Mouse (Mus musculus): ENCODE data around the gene Mepce. TPM values are rescaled to one million over a fixed set of nuclear protein-coding genes. Genes with fewer than 3 reads are reported as not detected.

Mepce gene
- total and polyA plus RNA-seq, 2 experiments from 2014 or later = 18.3 to 47.7 TPM

DNA sequence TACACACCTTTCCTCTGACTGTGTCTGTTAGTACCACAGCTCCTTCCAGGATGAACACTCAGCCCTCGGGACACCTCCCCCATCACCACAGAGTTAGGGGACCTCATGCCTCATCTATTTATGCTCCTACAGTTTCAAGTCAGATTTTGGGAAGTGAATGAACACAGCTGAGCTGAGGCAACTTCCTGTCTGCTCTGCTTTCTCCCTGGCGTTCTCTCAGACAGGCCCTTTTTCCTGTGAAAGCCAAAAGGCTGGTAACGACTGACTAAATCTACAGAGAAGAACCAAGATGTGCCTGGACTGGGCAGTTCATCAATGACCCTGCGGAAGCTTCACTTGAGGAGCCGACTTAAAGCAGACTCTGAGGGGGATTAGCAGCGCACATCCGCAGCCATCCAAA, 42.8 kb upstream of the Mepce start:
- Histone ChIP-seq H3K9ac (no peak overlapping the region), H3K27ac (ENCODE audit: low read depth, low read length) (no peak overlapping the region), H3K4me1 (ENCODE audit: insufficient read depth) (no peaks in the 10 kb centered on the region), H3K27me3 (ENCODE audit: insufficient read depth, low read length) (no peaks in the 10 kb centered on the region), H3K4me3 (ENCODE audit: low read depth, low read length) (no peak overlapping the region), H3K4me2 (ENCODE audit: low read depth) (no peak overlapping the region), H3K36me3 (ENCODE audit: insufficient read depth) (no peaks in the 10 kb centered on the region), H3K9me3 (ENCODE audit: low read length) (no peaks in the 10 kb centered on the region)
- ATAC-seq (no peak), DNase-seq (no peak)
- no peak for TF ChIP-seq CTCF (IDR thresholded peaks at IDR 0.05; ENCODE audit: low read depth)
- 73% methylated on average over 7 of the region's 7 CpGs for WGBS

DNA sequence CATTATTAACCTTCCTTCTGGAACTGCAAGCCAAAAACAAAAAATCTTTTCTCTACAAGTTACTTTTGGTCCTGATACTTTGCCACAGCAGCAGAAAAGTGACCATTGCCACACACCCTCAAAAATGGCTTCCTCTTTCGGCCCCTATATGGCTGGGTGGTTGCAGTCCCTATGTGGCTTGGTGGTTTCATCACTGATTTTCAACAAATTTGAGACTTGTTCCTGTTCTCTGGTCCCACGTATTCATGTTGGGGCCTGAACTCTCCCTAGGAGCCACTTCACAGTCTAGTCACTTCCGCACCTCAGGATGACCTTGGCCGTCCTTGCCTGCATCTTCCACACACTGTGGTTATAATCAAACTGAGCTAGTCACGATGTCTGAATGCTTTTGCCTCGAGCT, 41.2 kb upstream of the Mepce start:
- TF ChIP-seq CTCF (IDR thresholded peaks at IDR 0.05; ENCODE audit: low read depth) = no peak
- ATAC-seq (no peak), DNase-seq (no peak)
- 82% methylated on average over 6 of the region's 6 CpGs for WGBS
- no peaks in the 10 kb centered on the region for H3K4me1 ChIP-seq (ENCODE audit: insufficient read depth)
- H3K4me2 ChIP-seq (ENCODE audit: low read depth) = no peak overlapping the region
- H3K27me3 ChIP-seq (ENCODE audit: insufficient read depth, low read length) = no peaks in the 10 kb centered on the region
- no peaks in the 10 kb centered on the region for H3K9me3 ChIP-seq (ENCODE audit: low read length)
- H3K9ac ChIP-seq = no peak overlapping the region
- H3K27ac ChIP-seq (ENCODE audit: low read depth, low read length) = no peak overlapping the region
- no peak overlapping the region for H3K4me3 ChIP-seq (ENCODE audit: low read depth, low read length)
- no peaks in the 10 kb centered on the region for H3K36me3 ChIP-seq (ENCODE audit: insufficient read depth)

DNA sequence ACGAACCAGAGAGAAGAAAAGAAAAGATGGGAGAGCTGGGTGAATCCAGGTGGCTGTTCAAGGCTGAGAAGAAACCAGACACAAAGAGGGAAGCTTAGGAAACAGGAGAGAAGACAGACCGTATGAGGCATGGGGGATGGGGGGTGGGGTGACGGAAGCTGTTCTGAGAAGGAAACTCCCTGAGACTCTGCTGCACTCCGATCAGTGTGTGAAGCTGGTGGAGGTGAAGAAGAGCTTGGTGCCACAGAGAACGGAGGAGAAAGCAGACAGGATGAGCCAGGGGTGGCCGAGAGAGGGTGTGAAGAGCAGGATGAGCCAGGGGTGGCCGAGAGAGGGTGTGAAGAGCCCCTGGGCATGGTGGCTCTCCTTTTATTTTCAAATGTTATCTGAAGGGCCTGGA, 39.0 kb upstream of the Mepce start:
- TF ChIP-seq CTCF (IDR thresholded peaks at IDR 0.05; ENCODE audit: low read depth) = no peak
- WGBS = 64% methylated on average over 7 of the region's 7 CpGs
- Histone ChIP-seq H3K4me2 (ENCODE audit: low read depth) (no peak overlapping the region), H3K36me3 (ENCODE audit: insufficient read depth) (no peaks in the 10 kb centered on the region), H3K4me1 (ENCODE audit: insufficient read depth) (no peaks in the 10 kb centered on the region), H3K27me3 (ENCODE audit: insufficient read depth, low read length) (no peaks in the 10 kb centered on the region), H3K27ac (ENCODE audit: low read depth, low read length) (no peak overlapping the region), H3K9ac (no peak overlapping the region), H3K9me3 (ENCODE audit: low read length) (no peaks in the 10 kb centered on the region), H3K4me3 (ENCODE audit: low read depth, low read length) (no peak overlapping the region)
- DNase-seq (no peak), ATAC-seq (no peak)

DNA sequence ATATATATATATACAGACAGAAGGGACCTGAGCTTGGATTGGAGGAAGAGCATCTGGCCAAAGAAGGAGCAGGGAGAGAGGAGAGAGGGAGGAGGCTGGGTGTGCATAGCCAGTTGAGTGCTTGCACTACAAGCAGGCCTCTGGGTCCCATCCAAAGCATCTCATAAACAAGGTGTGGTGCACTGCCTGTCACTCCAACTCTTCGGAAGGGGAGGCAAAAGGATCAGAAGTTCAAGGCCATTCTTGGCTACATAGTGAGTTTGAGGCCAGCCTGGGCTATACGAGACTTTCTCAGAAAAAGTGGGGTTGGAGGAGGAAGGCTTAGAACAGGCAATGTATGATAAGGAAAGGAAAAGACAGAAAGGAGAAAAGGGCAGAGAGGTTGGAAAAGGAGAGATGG, 38.5 kb upstream of the Mepce start:
- Histone ChIP-seq H3K27me3 (ENCODE audit: insufficient read depth, low read length) (no peaks in the 10 kb centered on the region), H3K27ac (ENCODE audit: low read depth, low read length) (no peak overlapping the region), H3K9ac (no peak overlapping the region), H3K9me3 (ENCODE audit: low read length) (no peaks in the 10 kb centered on the region), H3K4me1 (ENCODE audit: insufficient read depth) (no peaks in the 10 kb centered on the region), H3K4me3 (ENCODE audit: low read depth, low read length) (no peak overlapping the region), H3K4me2 (ENCODE audit: low read depth) (no peak overlapping the region), H3K36me3 (ENCODE audit: insufficient read depth) (no peaks in the 10 kb centered on the region)
- no peak for ATAC-seq
- DNase-seq = no peak
- 72% methylated on average over 2 of the region's 2 CpGs for WGBS
- TF ChIP-seq CTCF (IDR thresholded peaks at IDR 0.05; ENCODE audit: low read depth) = no peak

DNA sequence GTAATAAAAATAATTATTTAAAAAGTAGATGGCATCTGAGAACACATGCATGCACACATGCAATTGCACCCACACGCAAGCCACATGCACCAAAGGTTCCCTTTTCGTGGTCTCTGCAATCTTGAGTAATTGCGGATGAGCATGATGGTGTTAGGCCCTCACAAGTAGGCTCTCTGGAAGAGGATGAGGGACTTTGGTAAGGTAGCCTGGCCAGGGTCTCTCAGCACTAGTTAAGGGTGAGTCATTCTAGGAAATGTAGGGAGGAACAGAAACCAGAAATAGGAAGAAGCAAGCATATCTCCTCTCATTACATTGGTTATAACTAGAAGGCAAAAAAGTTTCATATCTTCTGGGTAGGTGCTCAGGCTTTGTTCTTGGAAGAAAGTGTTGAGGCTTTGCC, 37.6 kb upstream of the Mepce start:
- DNase-seq (no peak), ATAC-seq (no peak)
- H3K9ac ChIP-seq = no peak overlapping the region
- H3K4me2 ChIP-seq (ENCODE audit: low read depth) = no peak overlapping the region
- no peak for TF ChIP-seq CTCF (IDR thresholded peaks at IDR 0.05; ENCODE audit: low read depth)
- H3K4me1 ChIP-seq (ENCODE audit: insufficient read depth) = no peaks in the 10 kb centered on the region
- H3K27ac ChIP-seq (ENCODE audit: low read depth, low read length) = no peak overlapping the region
- H3K36me3 ChIP-seq (ENCODE audit: insufficient read depth) = no peaks in the 10 kb centered on the region
- H3K4me3 ChIP-seq (ENCODE audit: low read depth, low read length) = no peak overlapping the region
- WGBS = 92% methylated on average over 3 of the region's 3 CpGs
- H3K27me3 ChIP-seq (ENCODE audit: insufficient read depth, low read length) = no peaks in the 10 kb centered on the region
- no peaks in the 10 kb centered on the region for H3K9me3 ChIP-seq (ENCODE audit: low read length)

DNA sequence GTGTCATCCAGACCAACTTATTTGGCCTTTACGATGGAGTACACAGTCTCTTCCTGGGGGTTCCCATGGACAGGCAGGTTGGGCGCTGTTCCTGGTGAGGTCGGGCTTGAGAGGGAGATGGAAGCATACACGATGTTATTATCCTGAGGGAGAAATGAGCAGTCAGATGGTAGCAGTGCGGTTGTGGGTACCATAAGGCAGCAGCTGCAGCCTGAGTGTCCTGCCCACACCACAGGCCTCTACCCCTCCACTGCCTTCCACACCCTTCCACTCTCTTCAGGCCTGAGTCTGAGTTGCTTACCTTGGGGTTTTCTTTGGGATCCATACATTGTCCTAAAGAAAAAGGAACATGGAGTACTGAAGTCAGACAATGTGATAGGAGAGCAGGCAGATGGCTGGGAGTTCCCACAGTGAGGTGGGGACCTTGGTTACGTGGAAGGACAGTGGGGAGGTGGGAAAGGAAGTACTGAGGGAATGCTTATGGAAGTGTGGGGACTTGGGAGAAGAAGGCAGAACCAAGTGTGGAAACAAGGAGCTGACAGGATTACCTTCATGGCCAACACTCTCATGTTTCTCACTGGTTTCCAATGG, 36.1 kb upstream of the Mepce start:
- Histone ChIP-seq H3K9me3 (ENCODE audit: low read length) (no peaks in the 10 kb centered on the region), H3K4me3 (ENCODE audit: low read depth, low read length) (no peak overlapping the region), H3K4me2 (ENCODE audit: low read depth) (no peak overlapping the region), H3K27ac (ENCODE audit: low read depth, low read length) (no peak overlapping the region), H3K27me3 (ENCODE audit: insufficient read depth, low read length) (no peaks in the 10 kb centered on the region), H3K36me3 (ENCODE audit: insufficient read depth) (no peaks in the 10 kb centered on the region), H3K4me1 (ENCODE audit: insufficient read depth) (no peaks in the 10 kb centered on the region), H3K9ac (no peak overlapping the region)
- WGBS = 91% methylated on average over 6 of the region's 6 CpGs
- ATAC-seq (no peak), DNase-seq (no peak)
- TF ChIP-seq CTCF (IDR thresholded peaks at IDR 0.05; ENCODE audit: low read depth) = no peak

DNA sequence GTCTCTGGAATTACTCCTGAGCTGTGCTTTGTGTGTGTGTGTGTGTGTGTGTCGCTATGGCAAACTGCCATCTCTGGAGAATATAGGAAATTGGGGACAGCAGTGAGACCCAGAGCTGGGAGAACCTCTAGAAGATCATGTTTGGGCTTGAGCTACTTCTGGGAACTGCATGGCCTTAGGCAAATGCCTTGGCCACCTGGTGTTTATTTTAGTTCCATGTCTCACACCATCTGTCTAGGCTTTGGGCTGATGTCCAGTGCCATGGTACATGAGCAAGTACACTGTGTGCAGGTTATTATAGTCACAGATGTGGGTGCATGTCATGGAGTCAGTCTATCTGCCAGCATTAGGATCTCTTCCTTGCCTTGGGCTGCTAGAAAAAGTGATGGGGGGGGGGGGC, 35.1 kb upstream of the Mepce start:
- no peaks in the 10 kb centered on the region for H3K9me3 ChIP-seq (ENCODE audit: low read length)
- no peak overlapping the region for H3K4me3 ChIP-seq (ENCODE audit: low read depth, low read length)
- no peaks in the 10 kb centered on the region for H3K27me3 ChIP-seq (ENCODE audit: insufficient read depth, low read length)
- H3K4me1 ChIP-seq (ENCODE audit: insufficient read depth) = no peaks in the 10 kb centered on the region
- no peak for ATAC-seq
- no peak overlapping the region for H3K9ac ChIP-seq
- TF ChIP-seq CTCF (IDR thresholded peaks at IDR 0.05; ENCODE audit: low read depth) = no peak
- H3K4me2 ChIP-seq (ENCODE audit: low read depth) = no peak overlapping the region
- no peaks in the 10 kb centered on the region for H3K36me3 ChIP-seq (ENCODE audit: insufficient read depth)
- whole genome bisulfite sequencing = 86% methylated on average over 1 of the region's 1 CpGs
- DNase-seq = no peak
- H3K27ac ChIP-seq (ENCODE audit: low read depth, low read length) = no peak overlapping the region

Measured in forebrain, postnatal 0 days (tissue).